Mouse (Mus musculus): ENCODE data around the gene Lifr. TPM values are rescaled to one million over a fixed set of nuclear protein-coding genes. Genes with fewer than 3 reads are reported as not detected.
A peak's percentile ranks its signal among the peaks of the same experiment; 100 is the strongest.

Lifr gene
- polyA plus RNA-seq, 1 experiment from 2014 or later = 8.5 TPM

GRCm38 (mm10) chr15:7073269-7073668 is 17.1 kb upstream of the Lifr start:
- Histone ChIP-seq H3K4me2 (ENCODE audit: low read length) (no peak overlapping the region), H3K9ac (ENCODE audit: low read length) (no peak overlapping the region), H3K4me1 (ENCODE audit: control insufficient read depth, insufficient read depth, low read length) (no peaks in the 10 kb centered on the region), H3K27me3 (replicated peaks; ENCODE audit: control insufficient read depth, insufficient read depth, low read length) (no peaks in the 10 kb centered on the region), H3K4me3 (ENCODE audit: low read depth, low read length) (no peak overlapping the region), H3K27ac (ENCODE audit: low read depth, low read length) (no peak overlapping the region), H3K36me3 (ENCODE audit: control insufficient read depth, insufficient read depth, low read length) (no peaks in the 10 kb centered on the region), H3K9me3 (replicated peaks; ENCODE audit: control insufficient read depth, low read length) (no peaks in the 10 kb centered on the region)
- DNase-seq (ENCODE audit: low spot score) = no peak
- ATAC-seq = no peak
- 91% methylated on average over 3 of the region's 3 CpGs for WGBS

DNA sequence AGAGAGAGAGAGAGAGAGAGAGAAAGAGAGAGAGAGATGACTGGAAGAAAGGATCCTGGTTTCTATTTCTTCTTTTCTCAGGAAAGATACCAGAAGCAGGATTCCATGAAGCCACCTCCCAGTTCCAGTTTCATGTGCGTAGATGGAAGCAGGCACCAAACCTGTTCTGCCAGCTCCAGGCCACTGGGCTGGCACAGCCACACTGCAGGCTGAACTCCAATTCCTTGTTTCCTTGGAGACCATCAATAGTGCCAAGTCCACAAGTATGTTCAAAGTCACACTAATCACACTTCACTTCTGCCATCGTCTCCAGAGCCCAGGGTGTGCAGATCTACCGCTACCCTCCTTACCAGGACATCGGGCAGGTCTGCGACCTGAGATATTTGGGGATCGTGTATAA is 15.2 kb upstream of the Lifr start:
- ATAC-seq (peak; percentile 36; the same call in 1 of the 2 replicates), DNase-seq (ENCODE audit: low spot score) (peak; percentile 60)
- Histone ChIP-seq H3K4me3 (ENCODE audit: low read depth, low read length) (no peak overlapping the region), H3K4me2 (ENCODE audit: low read length) (no peak overlapping the region), H3K36me3 (ENCODE audit: control insufficient read depth, insufficient read depth, low read length) (no peaks in the 10 kb centered on the region), H3K9me3 (replicated peaks; ENCODE audit: control insufficient read depth, low read length) (no peaks in the 10 kb centered on the region), H3K4me1 (ENCODE audit: control insufficient read depth, insufficient read depth, low read length) (no peaks in the 10 kb centered on the region), H3K27me3 (replicated peaks; ENCODE audit: control insufficient read depth, insufficient read depth, low read length) (no peaks in the 10 kb centered on the region), H3K9ac (ENCODE audit: low read length) (no peak overlapping the region), H3K27ac (ENCODE audit: low read depth, low read length) (no peak overlapping the region)
- 73% methylated on average over 6 of the region's 6 CpGs for WGBS

GRCm38 (mm10) chr15:7078356-7078755 is 12.1 kb upstream of the Lifr start:
- no peaks in the 10 kb centered on the region for H3K36me3 ChIP-seq (ENCODE audit: control insufficient read depth, insufficient read depth, low read length)
- H3K4me3 ChIP-seq (ENCODE audit: low read depth, low read length) = no peak overlapping the region
- H3K9me3 ChIP-seq (replicated peaks; ENCODE audit: control insufficient read depth, low read length) = no peaks in the 10 kb centered on the region
- WGBS = 29% methylated on average over 2 of the region's 2 CpGs
- DNase-seq (ENCODE audit: low spot score) (no peak), ATAC-seq (no peak)
- no peaks in the 10 kb centered on the region for H3K4me1 ChIP-seq (ENCODE audit: control insufficient read depth, insufficient read depth, low read length)
- H3K4me2 ChIP-seq (ENCODE audit: low read length) = no peak overlapping the region
- no peak overlapping the region for H3K9ac ChIP-seq (ENCODE audit: low read length)
- H3K27me3 ChIP-seq (replicated peaks; ENCODE audit: control insufficient read depth, insufficient read depth, low read length) = no peaks in the 10 kb centered on the region
- H3K27ac ChIP-seq (ENCODE audit: low read depth, low read length) = no peak overlapping the region

GRCm38 (mm10) chr15:7079631-7080337 is 10.6 kb upstream of the Lifr start:
- no peak overlapping the region for H3K4me2 ChIP-seq (ENCODE audit: low read length)
- 94% methylated on average over 4 of the region's 4 CpGs for WGBS
- H3K27me3 ChIP-seq (replicated peaks; ENCODE audit: control insufficient read depth, insufficient read depth, low read length) = no peaks in the 10 kb centered on the region
- DNase-seq (ENCODE audit: low spot score) (no peak), ATAC-seq (no peak)
- no peaks in the 10 kb centered on the region for H3K4me1 ChIP-seq (ENCODE audit: control insufficient read depth, insufficient read depth, low read length)
- H3K9me3 ChIP-seq (replicated peaks; ENCODE audit: control insufficient read depth, low read length) = no peaks in the 10 kb centered on the region
- H3K4me3 ChIP-seq (ENCODE audit: low read depth, low read length) = no peak overlapping the region
- H3K9ac ChIP-seq (ENCODE audit: low read length) = no peak overlapping the region
- no peaks in the 10 kb centered on the region for H3K36me3 ChIP-seq (ENCODE audit: control insufficient read depth, insufficient read depth, low read length)
- H3K27ac ChIP-seq (ENCODE audit: low read depth, low read length) = no peak overlapping the region

- H3K4me1 ChIP-seq (ENCODE audit: control insufficient read depth, insufficient read depth, low read length) = no peaks in the 10 kb centered on the region
- ATAC-seq (no peak), DNase-seq (ENCODE audit: low spot score) (no peak)
- H3K4me3 ChIP-seq (ENCODE audit: low read depth, low read length) = no peak overlapping the region
- H3K9me3 ChIP-seq (replicated peaks; ENCODE audit: control insufficient read depth, low read length) = no peaks in the 10 kb centered on the region
- no peaks in the 10 kb centered on the region for H3K27me3 ChIP-seq (replicated peaks; ENCODE audit: control insufficient read depth, insufficient read depth, low read length)
- no peaks in the 10 kb centered on the region for H3K36me3 ChIP-seq (ENCODE audit: control insufficient read depth, insufficient read depth, low read length)
- H3K27ac ChIP-seq (ENCODE audit: low read depth, low read length) = no peak overlapping the region
- H3K4me2 ChIP-seq (ENCODE audit: low read length) = no peak overlapping the region
- H3K9ac ChIP-seq (ENCODE audit: low read length) = no peak overlapping the region
- 88% methylated on average over 14 of the region's 15 CpGs for WGBS
Observed at GRCm38 (mm10) chr15:7080916-7081626, 9.3 kb upstream of the Lifr start.

- ATAC-seq = no peak
- Histone ChIP-seq H3K27me3 (replicated peaks; ENCODE audit: control insufficient read depth, insufficient read depth, low read length) (no peaks in the 10 kb centered on the region), H3K4me2 (ENCODE audit: low read length) (no peak overlapping the region), H3K9me3 (replicated peaks; ENCODE audit: control insufficient read depth, low read length) (no peaks in the 10 kb centered on the region), H3K4me1 (ENCODE audit: control insufficient read depth, insufficient read depth, low read length) (no peaks in the 10 kb centered on the region), H3K27ac (ENCODE audit: low read depth, low read length) (no peak overlapping the region), H3K4me3 (ENCODE audit: low read depth, low read length) (no peak overlapping the region), H3K36me3 (ENCODE audit: control insufficient read depth, insufficient read depth, low read length) (no peaks in the 10 kb centered on the region), H3K9ac (ENCODE audit: low read length) (no peak overlapping the region)
- 35% methylated on average over 15 of the region's 15 CpGs for whole genome bisulfite sequencing
- DNase-seq (ENCODE audit: low spot score) = no peak
Observed at GRCm38 (mm10) chr15:7081795-7082194, 8.6 kb upstream of the Lifr start.

- WGBS = 94% methylated on average over 3 of the region's 3 CpGs
- ATAC-seq (no peak), DNase-seq (ENCODE audit: low spot score) (no peak)
- no peaks in the 10 kb centered on the region for H3K4me1 ChIP-seq (ENCODE audit: control insufficient read depth, insufficient read depth, low read length)
- H3K9me3 ChIP-seq (replicated peaks; ENCODE audit: control insufficient read depth, low read length) = no peaks in the 10 kb centered on the region
- no peak overlapping the region for H3K4me3 ChIP-seq (ENCODE audit: low read depth, low read length)
- no peaks in the 10 kb centered on the region for H3K36me3 ChIP-seq (ENCODE audit: control insufficient read depth, insufficient read depth, low read length)
- no peak overlapping the region for H3K27ac ChIP-seq (ENCODE audit: low read depth, low read length)
- H3K4me2 ChIP-seq (ENCODE audit: low read length) = no peak overlapping the region
- H3K9ac ChIP-seq (ENCODE audit: low read length) = no peak overlapping the region
- no peaks in the 10 kb centered on the region for H3K27me3 ChIP-seq (replicated peaks; ENCODE audit: control insufficient read depth, insufficient read depth, low read length)
Observed at GRCm38 (mm10) chr15:7082901-7083300, 7.5 kb upstream of the Lifr start.

GRCm38 (mm10) chr15:7084780-7085497 is 5.5 kb upstream of the Lifr start:
- ATAC-seq (no peak), DNase-seq (ENCODE audit: low spot score) (peak; percentile 11)
- whole genome bisulfite sequencing = 39% methylated on average over 8 of the region's 8 CpGs
- Histone ChIP-seq H3K9me3 (replicated peaks; ENCODE audit: control insufficient read depth, low read length) (no peaks in the 10 kb centered on the region), H3K4me2 (ENCODE audit: low read length) (no peak overlapping the region), H3K36me3 (ENCODE audit: control insufficient read depth, insufficient read depth, low read length) (no peaks in the 10 kb centered on the region), H3K4me1 (ENCODE audit: control insufficient read depth, insufficient read depth, low read length) (no peaks in the 10 kb centered on the region), H3K27ac (ENCODE audit: low read depth, low read length) (no peak overlapping the region), H3K9ac (ENCODE audit: low read length) (no peak overlapping the region), H3K4me3 (ENCODE audit: low read depth, low read length) (no peak overlapping the region), H3K27me3 (replicated peaks; ENCODE audit: control insufficient read depth, insufficient read depth, low read length) (no peaks in the 10 kb centered on the region)

DNA sequence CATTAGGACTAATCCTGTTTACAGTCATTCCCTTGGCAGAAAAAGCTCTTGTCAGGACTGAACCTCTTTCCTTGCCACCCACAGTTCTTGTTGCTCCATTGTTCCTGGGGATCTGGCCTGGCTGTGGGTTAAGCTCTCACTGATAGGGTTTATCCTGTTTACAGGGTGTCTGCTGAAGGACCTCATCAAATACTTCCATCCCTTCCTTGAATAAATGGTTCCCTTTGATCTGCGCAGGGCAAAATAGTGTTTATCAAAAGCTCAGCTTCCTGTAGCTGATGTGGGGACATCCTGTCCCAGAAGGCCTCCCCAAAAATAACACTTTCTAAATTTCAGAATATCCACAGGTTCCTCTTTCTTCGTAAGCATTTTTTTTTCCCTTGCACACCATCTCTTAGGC is 1.7 kb upstream of the Lifr start:
- Histone ChIP-seq H3K4me1 (ENCODE audit: control insufficient read depth, insufficient read depth, low read length) (no peaks in the 10 kb centered on the region), H3K27ac (ENCODE audit: low read depth, low read length) (no peak overlapping the region)
- 18% methylated on average over 2 of the region's 2 CpGs for WGBS

More for the DNA sequence above, 1.7 kb upstream of the Lifr start:
- ATAC-seq = no peak
- Histone ChIP-seq H3K4me2 (ENCODE audit: low read length) (no peak overlapping the region), H3K9ac (ENCODE audit: low read length) (no peak overlapping the region), H3K4me3 (ENCODE audit: low read depth, low read length) (no peak overlapping the region), H3K36me3 (ENCODE audit: control insufficient read depth, insufficient read depth, low read length) (no peaks in the 10 kb centered on the region), H3K9me3 (replicated peaks; ENCODE audit: control insufficient read depth, low read length) (no peaks in the 10 kb centered on the region), H3K27me3 (replicated peaks; ENCODE audit: control insufficient read depth, insufficient read depth, low read length) (no peaks in the 10 kb centered on the region)
- no peak for DNase-seq (ENCODE audit: low spot score)
